Mouse (Mus musculus): ENCODE results near the gene Tex13c2.
A peak's percentile ranks its signal among the peaks of the same experiment; 100 is the strongest.

- peak; percentile 59; the same call in 1 of the 2 replicates for TF ChIP-seq CTCF (IDR thresholded peaks at IDR 0.05; ENCODE audit: borderline replicate concordance, insufficient read depth, low read depth, low read length)
- no peak for TF ChIP-seq POLR2A (IDR thresholded peaks at IDR 0.05; ENCODE audit: borderline replicate concordance, insufficient read depth, low read length)
These were observed 51.2 kb downstream of the Tex13c2 start for GRCm38 (mm10) chrX:42540756-42541053.

All from cerebellum, adult 2 months (tissue).